Mouse (Mus musculus): ENCODE data around the gene Acsl6. TPM values are rescaled to one million over a fixed set of nuclear protein-coding genes. Genes with fewer than 3 reads are reported as not detected.

Gene Acsl6
- polyA plus RNA-seq (2012; rRNA removed) (0.56 and 0.85 TPM in 2 replicates), polyA plus RNA-seq (2014; fragmentation: Nextera tagmentation; extraction: Ambion mirVana) (1.1 and 1.4 TPM in 2 replicates)

DNA sequence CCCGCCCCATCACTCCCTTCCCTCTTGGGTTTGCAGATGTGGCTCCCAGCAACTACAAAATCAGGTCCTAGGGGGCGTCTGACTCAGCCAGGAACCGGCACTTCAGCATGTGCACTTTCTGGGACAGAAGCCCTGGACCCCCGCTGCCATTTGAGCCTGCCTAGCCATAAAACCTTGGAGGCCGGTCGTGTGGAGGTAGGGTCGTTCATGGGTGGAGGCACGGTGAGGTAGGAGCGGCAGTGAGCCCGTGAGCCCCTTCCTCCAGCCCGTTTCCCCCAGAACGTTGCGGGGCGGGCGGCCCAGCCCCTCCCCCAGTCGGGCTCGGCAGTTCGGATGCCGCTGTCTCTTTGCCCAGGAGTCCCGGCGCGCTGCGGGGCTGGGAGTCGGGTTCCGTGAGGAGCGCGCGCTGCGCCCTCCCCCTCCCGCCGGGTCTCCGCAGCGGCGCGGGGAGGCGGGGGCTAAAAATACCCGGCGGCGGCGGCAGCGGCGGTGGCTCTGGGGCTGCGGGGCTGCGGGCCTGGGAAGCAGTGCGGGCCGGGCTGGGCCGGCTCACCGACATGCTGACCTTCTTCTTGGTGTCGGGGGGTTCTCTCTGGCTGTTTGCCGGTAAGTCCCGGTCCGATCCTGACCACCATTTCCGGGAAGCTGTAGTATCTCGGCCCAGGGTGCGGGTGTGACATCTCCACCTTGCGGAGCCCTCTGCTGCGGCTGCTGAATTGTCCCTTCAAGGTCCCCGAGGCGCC, at the start of gene Acsl6:
Gene Acsl6 (plus strand): TSS at position 71 of the 743 bp plus-strand sequence.
- DNase-seq (ENCODE audit: low read depth in 3 of 3, low spot score in 3 of 3) (no peak), ATAC-seq (ENCODE audit: insufficient read depth) (no peak)
- Histone ChIP-seq H3K4me1 (replicated peaks; ENCODE audit: control insufficient read depth in 2 of 2, insufficient read depth in 2 of 2, low read length in 1 of 2) (no peaks in the 10 kb centered on the region), H3K4me3 (ENCODE audit: insufficient read depth in 1 of 2, low read depth in 2 of 2, low read length in 2 of 2) (peak within 1 kb of the TSS; percentile 0 to 40; a peak in 3 of 4 replicates), H3K27me3 (ENCODE audit: control insufficient read depth, insufficient read depth, low read length) (peaks cover 32% of the 10 kb centered on the region), H3K27ac (no peak within 1 kb of the TSS), H3K9ac (replicated peaks) (no peak within 1 kb of the TSS), H3K36me3 (replicated peaks; ENCODE audit: control insufficient read depth, insufficient read depth, low read depth) (no peaks in the 10 kb centered on the region), H3K4me2 (ENCODE audit: low read depth) (peak within 1 kb of the TSS; percentile 57), H3K9me3 (ENCODE audit: control insufficient read depth, low read length) (no peaks in the 10 kb centered on the region)
- WGBS (ENCODE audit: insufficient replicate concordance): 1% methylated on average over 56 of the region's 59 CpGs
- TF ChIP-seq CTCF (IDR thresholded peaks at IDR 0.05; ENCODE audit: low read depth): no peak
- TF ChIP-seq EP300 (IDR thresholded peaks at IDR 0.05; ENCODE audit: low read depth): no peak

- TF ChIP-seq EP300 (IDR thresholded peaks at IDR 0.05; ENCODE audit: low read depth) (no peak), CTCF (IDR thresholded peaks at IDR 0.05; ENCODE audit: low read depth) (0 out of 2 replicates have a peak, but pooled peaks have one; percentile 18)
- no peak overlapping the region for H3K4me2 ChIP-seq (ENCODE audit: low read depth)
- DNase-seq (ENCODE audit: low read depth in 3 of 3, low spot score in 3 of 3) (no peak), ATAC-seq (ENCODE audit: insufficient read depth) (no peak)
- 22% methylated on average over 4 of the region's 4 CpGs for WGBS (ENCODE audit: insufficient replicate concordance)
- no peak overlapping the region for H3K27ac ChIP-seq
- H3K4me1 ChIP-seq (replicated peaks; ENCODE audit: control insufficient read depth in 2 of 2, insufficient read depth in 2 of 2, low read length in 1 of 2): peaks cover 2 to 5% of the 10 kb centered on the region in 2 experiments; a peak in 3 of 4 replicates
- no peaks in the 10 kb centered on the region for H3K36me3 ChIP-seq (replicated peaks; ENCODE audit: control insufficient read depth, insufficient read depth, low read depth)
- H3K27me3 ChIP-seq (ENCODE audit: control insufficient read depth, insufficient read depth, low read length): no peaks in the 10 kb centered on the region
- H3K9me3 ChIP-seq (ENCODE audit: control insufficient read depth, low read length): no peaks in the 10 kb centered on the region
- H3K9ac ChIP-seq (replicated peaks): no peak overlapping the region
- H3K4me3 ChIP-seq (ENCODE audit: insufficient read depth in 1 of 2, low read depth in 2 of 2, low read length in 2 of 2): no peak overlapping the region
Measured at GRCm38 (mm10) chr11:54254114-54254513, 49.5 kb upstream of the Acsl6 start.

- DNase-seq (ENCODE audit: low read depth in 3 of 3, low spot score in 3 of 3): peak; percentile 35 to 56 (median 46)
- H3K4me3 ChIP-seq (ENCODE audit: insufficient read depth in 1 of 2, low read depth in 2 of 2, low read length in 2 of 2): no peak overlapping the region
- H3K27me3 ChIP-seq (ENCODE audit: control insufficient read depth, insufficient read depth, low read length): no peaks in the 10 kb centered on the region
- H3K27ac ChIP-seq: no peak overlapping the region
- H3K36me3 ChIP-seq (replicated peaks; ENCODE audit: control insufficient read depth, insufficient read depth, low read depth): no peaks in the 10 kb centered on the region
- TF ChIP-seq EP300 (IDR thresholded peaks at IDR 0.05; ENCODE audit: low read depth): no peak
- peak; percentile 75 for TF ChIP-seq CTCF (IDR thresholded peaks at IDR 0.05; ENCODE audit: low read depth)
- 46% methylated on average over 3 of the region's 3 CpGs for WGBS (ENCODE audit: insufficient replicate concordance)
- H3K9ac ChIP-seq (replicated peaks): no peak overlapping the region
- no peaks in the 10 kb centered on the region for H3K9me3 ChIP-seq (ENCODE audit: control insufficient read depth, low read length)
- no peaks in the 10 kb centered on the region; a peak in 1 of 4 replicates for H3K4me1 ChIP-seq (replicated peaks; ENCODE audit: control insufficient read depth in 2 of 2, insufficient read depth in 2 of 2, low read length in 1 of 2)
- ATAC-seq (ENCODE audit: insufficient read depth): no peak
- H3K4me2 ChIP-seq (ENCODE audit: low read depth): no peak overlapping the region
Measured at GRCm38 (mm10) chr11:54256624-54257376, 46.8 kb upstream of the Acsl6 start.

- 0% methylated on average over 1 of the region's 1 CpGs for WGBS (ENCODE audit: insufficient replicate concordance)
- DNase-seq (ENCODE audit: low read depth in 3 of 3, low spot score in 3 of 3) (no peak), ATAC-seq (ENCODE audit: insufficient read depth) (no peak)
- TF ChIP-seq EP300 (IDR thresholded peaks at IDR 0.05; ENCODE audit: low read depth) (no peak), CTCF (IDR thresholded peaks at IDR 0.05; ENCODE audit: low read depth) (peak; percentile 41)
- no peaks in the 10 kb centered on the region for H3K4me1 ChIP-seq (replicated peaks; ENCODE audit: control insufficient read depth in 2 of 2, insufficient read depth in 2 of 2, low read length in 1 of 2)
- no peak overlapping the region for H3K4me2 ChIP-seq (ENCODE audit: low read depth)
- no peak overlapping the region for H3K27ac ChIP-seq
- H3K9me3 ChIP-seq (ENCODE audit: control insufficient read depth, low read length): no peaks in the 10 kb centered on the region
- H3K27me3 ChIP-seq (ENCODE audit: control insufficient read depth, insufficient read depth, low read length): no peaks in the 10 kb centered on the region
- no peaks in the 10 kb centered on the region for H3K36me3 ChIP-seq (replicated peaks; ENCODE audit: control insufficient read depth, insufficient read depth, low read depth)
- H3K9ac ChIP-seq (replicated peaks): no peak overlapping the region
- no peak overlapping the region for H3K4me3 ChIP-seq (ENCODE audit: insufficient read depth in 1 of 2, low read depth in 2 of 2, low read length in 2 of 2)
Measured at GRCm38 (mm10) chr11:54263405-54264031, 40.1 kb upstream of the Acsl6 start.

Measured in liver, embryonic 14.5 days (tissue).